Mouse (Mus musculus) forelimb bud, embryonic 11.5 days (tissue): ENCODE measurements around the gene Gm128.

Experiments used
- DNase-seq: peaks from one replicate; pipeline ENCODE4 v3.0.0-alpha.2; 2012; ENCODE audit warnings: low read depth, low spot score

Gm128 gene

GRCm38 (mm10) chr3:95200132-95200531, 41.3 kb downstream of the Gm128 start:
- no peak for DNase-seq

DNA sequence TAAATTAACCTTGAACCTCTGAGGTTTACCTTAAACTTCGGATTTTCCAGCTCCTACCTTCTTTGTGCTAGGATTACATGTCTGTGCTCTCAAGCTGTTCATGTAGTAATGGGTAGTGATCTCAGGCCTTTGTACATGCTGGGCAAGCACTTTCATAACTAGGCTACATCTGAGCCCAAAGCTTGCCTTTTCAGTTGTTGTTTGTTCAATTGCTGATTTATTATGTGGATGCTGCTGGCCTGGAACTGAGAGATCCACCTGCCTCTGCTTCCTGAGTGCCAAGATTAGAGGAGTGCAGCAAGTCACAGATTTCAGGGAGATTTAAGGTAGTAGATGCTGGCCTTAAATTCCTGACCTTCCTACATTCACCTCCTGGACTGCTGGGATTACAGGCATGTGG, 42.3 kb downstream of the Gm128 start:
- no peak for DNase-seq

- no peak for DNase-seq
These were observed 45.6 kb downstream of the Gm128 start for GRCm38 (mm10) chr3:95195772-95196171.

DNA sequence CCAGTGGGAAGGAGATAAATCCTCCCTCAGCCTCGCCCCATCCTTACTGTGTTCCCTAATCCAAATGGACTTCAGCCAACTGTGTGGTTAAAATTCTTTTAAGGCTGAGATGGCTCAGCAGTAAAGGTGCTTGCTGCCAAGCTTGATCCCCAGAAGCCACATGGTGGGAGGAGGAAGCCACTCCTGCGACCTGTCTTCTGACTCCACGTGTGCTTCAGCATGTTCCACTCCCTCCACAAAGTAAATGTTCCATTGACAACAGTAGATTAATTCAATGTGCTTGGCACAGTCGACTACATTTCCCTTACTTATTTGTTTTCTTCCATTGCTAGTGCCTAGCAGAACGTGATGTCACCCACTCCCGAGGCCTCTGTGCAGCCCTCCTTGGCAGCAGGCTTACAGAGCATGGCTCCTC, 46.7 kb downstream of the Gm128 start:
- no peak for DNase-seq
